Mouse (Mus musculus): ENCODE measurements around the gene Mid1.

- TF ChIP-seq CTCF (conservative IDR thresholded peaks at IDR 0.05; ENCODE audit: insufficient read depth, insufficient read length, low read depth, low read length) (no peak), POLR2A (IDR thresholded peaks at IDR 0.05; ENCODE audit: low read depth, low read length) (no peak)
Observed at GRCm38 (mm10) chrX:169685131-169685530, at the start of gene Mid1.

All from kidney, adult 2 months (tissue).